Mouse (Mus musculus): ENCODE measurements around the gene Cmss1. TPM values are rescaled to one million over a fixed set of nuclear protein-coding genes. Genes with fewer than 3 reads are reported as not detected.

Cmss1 gene
- total RNA-seq, 1 experiment from 2014 or later = 17.1 TPM

DNA sequence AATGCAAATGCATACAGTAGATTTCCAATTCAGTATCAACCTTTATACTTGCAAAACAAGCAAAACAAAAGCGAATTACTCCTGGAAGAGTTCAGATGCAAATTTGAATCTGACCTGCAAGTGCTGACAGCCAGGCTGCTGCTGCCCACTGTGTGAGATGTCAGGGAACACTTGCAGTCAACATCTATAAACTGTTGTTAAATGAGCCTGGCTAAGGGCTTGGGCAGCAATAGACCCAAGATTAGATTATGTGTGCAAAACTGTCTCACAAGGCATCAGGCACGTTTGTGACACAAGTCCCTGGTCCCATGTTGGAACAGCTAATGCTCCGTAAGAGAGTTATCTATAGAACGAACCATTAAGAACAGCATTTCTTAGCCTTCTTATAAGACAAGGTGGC is 314.4 kb downstream of the Cmss1 start:
- no peak for DNase-seq

DNA sequence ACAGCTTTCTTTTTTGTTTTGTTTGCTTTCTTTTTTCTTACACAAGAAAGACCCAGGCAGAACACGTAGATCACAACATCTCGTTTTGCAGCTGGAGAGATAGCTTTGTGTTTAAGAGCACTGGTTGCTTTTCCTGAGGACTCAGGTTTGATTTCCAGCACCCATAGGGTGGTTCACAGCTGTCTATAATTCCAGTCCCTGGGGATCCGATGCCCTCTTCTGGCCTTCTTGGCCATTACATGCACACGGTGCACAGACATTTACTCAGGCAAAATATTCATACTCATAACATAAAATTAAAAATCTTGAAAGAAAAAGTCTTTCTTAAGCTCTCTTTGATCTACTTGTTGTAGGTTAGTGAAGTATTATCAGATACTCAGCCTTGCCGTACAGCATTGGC is 315.0 kb downstream of the Cmss1 start:
- DNase-seq = no peak

DNA sequence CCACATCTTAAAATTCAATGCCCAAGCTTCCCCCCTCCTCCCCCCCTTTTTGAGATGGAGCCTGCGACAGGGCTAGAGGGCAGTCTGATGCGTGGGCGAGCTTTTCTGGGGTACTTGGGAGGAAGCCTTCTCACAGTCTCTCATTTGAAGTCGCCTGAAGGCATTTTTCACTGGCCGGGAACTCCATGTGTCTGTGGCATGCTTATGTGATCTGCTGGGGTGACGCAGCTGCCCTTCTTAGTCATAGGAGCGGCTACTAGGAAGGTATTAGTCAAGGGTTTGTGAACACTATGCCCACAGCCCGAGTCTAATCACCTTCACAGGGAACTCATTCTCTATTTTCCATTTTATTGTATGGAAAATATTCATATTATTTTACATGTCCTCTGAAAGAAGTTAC is 325.2 kb downstream of the Cmss1 start:
- no peak for DNase-seq

DNA sequence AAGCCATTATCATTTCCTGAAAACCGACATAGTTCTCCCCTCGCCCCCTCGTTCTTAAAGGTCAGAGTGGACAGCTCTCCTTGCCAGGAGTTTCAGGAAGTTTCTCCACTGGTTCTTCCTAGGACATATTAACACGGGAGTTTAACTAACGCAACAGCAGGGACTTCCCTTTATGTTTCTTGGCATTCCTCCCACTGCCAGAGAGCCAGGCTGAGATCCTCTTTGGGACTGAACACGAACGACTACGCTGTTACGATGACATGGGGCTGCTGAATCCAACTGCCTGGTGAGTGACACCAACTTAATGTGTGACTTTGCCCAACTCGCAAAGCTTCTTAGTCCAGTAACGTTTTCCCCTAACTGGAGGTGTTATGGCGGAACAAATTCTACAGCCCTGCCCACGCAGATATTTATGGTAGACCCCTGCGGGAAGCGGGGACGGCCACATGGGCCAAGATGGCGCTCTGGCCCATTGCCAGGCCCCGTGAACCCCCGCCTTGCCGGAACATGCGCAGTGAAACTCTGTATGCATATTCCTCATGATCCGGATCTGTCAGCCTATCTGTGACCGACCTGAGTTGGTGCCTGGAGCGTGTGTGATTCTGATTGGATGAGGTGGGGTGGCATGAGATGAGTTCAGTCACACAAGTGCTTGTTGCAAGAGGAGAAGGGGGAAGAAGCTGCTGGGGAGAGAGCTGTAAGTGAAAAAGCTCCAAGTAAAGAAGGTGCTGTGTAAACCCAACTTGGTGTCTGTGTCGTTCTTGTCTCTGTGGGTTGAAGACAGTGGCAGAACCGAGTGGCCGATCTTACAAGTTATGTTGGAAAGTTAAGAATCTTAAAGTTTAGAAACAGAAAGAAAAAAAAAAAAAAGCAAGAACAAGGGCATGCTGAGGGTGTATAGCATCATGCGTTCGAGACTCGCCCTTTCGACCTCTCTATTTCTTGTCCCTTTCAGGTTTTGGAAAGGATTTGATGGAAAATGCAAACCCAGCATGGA is 326.1 kb downstream of the Cmss1 start:
- no peak for DNase-seq

DNA sequence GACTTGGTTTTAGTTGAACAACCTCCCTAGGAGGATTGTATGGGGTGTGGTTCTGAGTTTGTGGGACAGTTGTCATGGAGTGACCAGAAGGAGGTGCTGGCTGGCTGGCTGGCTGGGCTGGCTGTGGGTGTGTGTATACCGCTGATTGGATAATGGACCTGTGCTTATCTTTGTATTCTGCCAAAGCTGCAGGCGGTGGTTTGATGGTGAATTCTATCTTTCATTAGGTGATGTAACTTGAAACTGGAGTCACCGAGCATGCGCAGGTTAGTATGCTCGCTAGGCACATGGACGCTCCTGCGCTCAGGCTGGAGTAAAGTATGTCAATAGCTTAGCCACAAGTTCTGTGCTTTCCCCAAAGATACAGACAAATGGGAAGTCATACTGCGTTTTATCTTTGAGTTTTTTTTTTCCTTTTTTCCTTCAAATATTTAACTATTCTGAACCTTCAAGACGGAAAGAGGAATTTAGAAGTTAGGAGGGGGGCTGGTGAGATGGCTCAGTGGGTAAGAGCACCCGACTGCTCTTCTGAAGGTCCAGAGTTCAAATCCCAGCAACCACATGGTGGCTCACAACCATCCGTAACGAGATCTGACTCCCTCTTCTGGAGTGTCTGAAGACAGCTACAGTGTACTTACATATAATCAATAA is 327.6 kb downstream of the Cmss1 start:
- no peak for DNase-seq

DNA sequence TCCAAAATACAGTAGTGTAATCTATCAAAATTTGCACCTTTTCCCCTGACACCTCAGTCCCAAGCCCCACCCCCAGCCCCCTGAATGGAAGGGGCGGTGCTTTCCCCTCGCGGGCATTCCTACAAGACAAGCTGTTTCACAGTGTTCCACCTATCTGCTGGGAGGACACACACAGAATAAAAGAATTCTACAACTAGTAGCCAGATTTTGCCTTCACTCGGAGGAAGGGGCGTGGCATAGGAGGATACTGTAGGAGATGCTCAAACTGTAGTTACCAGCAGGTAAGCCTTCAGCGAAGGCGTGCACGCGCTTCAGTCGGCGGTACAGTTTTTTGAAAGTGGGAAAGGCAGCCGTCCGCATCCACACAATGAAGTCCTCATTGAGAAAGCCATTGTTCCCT is 336.9 kb downstream of the Cmss1 start:
- DNase-seq = no peak

DNA sequence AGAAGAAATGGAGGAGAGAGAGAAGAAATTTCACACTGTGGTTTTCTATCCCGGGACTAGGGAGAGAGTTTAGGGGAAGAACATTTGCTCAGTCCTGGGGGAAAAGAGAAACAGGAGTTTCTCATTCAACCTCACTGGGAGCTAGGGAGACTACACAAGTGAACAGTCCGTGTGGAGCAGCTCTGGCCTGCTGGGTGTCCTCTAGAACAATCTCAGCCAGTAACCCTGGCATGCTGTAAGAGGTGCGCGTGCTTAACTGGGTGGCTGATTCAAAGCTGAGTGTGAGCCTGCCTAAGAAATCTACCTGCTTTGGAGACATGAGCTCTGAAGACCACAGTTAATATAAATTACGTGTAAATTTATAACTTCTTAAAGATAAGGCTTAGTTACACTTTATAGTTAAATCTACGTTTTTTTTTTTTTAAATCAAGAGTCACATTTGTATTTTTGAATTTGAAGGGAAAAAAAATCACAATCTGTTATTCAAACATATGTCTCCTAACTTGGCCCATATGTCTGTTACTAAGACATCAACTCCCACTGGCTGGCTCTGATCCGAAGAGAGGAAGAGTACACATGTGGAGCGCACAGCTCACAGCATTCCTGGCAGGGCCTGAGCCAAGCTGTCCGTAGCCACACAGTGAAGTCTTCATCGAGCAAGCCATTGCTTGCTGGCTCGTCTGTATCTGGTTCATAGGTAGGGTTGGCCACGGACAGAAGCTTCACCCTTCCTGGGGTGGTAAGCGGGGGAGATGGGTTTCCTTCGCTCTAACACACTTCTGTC is 338.4 kb downstream of the Cmss1 start:
- no peak for DNase-seq

DNA sequence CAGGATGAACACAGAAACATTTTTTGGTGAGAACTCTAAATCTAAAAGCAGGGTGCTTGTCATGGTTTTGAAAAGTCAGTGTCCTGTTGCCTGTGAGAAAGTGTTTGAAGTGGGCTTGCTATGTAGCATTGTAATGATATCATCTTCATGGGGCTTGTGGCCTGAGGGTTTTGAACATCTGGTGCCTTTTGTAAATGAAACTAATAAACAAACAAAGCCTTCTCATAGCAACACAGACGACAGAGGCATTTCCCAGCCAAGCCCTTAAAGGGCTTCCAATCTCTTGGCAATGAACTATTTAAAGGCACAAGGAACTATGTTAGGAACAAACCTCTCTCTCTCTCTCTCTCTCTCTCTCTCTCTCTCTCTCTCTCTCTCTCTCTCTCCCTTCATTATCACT is 339.6 kb downstream of the Cmss1 start:
- DNase-seq = no peak

DNA sequence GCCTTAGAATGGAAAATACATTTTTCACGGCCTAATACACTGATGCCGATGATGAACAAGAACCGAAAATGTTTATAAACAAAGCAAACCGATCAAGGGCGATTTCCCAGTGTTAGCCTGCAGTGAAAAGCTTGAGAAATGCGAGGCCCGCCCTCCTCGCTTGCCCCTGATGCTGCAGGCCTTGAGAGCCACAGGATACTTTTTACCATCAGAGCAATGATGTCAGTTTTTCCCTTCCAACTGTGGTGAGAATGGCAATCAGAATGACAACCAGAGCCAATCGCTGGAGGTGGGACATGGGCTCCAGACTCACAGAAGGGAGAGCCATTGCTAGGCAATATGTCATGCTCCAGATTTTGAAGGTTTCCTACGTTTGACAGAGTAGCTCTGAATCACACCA is 346.5 kb downstream of the Cmss1 start:
- DNase-seq = no peak

DNA sequence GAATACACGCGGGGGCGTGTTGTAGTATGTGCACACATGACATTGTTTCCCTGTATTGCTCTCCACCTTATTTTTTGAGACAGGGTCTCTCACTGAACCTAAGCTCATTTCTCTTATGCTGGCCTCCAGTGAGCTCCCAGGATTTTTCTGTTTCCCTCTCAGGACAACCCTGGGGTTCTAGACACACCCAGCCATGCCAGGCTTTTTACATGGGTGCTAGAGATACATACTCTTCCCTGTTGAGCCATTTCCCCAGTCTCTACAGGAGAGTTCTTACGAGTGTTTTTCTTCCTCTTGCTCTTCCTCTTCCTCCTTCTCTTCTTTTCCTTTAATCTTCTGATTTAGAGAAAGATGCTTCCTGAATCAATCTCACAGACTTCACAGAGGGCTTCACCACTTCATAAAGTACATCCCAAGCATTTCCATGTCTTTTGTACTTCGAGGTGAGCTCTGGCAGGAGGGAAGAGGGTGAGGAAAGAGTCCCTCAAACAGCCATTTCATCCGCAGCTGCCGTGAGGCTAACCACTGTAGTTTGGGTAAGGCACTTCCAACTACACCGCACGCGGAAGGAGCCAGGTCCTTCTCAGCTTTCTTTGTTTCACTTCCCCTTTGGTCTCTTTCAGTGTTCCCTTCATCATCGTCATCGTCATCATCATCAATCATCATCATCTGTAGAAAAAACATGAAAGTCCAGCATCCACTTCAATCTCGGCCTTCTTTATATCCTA is 347.1 kb downstream of the Cmss1 start:
- no peak for DNase-seq

Other genes starting within 250 kb of the Cmss1 start
- 3.5 and 4.4 TPM in 2 replicates for gene Col8a1, start 147.9 kb upstream of the Cmss1 start, total RNA-seq (2021)